Mouse (Mus musculus): ENCODE data around the gene Abcc3. TPM values are rescaled to one million over a fixed set of nuclear protein-coding genes. Genes with fewer than 3 reads are reported as not detected.
A peak's percentile ranks its signal among the peaks of the same experiment; 100 is the strongest.

Abcc3 gene
- polyA plus RNA-seq, 1 experiment from 2014 or later = 8.7 TPM

GRCm38 (mm10) chr11:94419004-94419727 lies 26.4 kb upstream of the Abcc3 start:
- Histone ChIP-seq H3K9ac (replicated peaks; ENCODE audit: low read depth) (no peak overlapping the region), H3K9me3 (ENCODE audit: low read length) (no peaks in the 10 kb centered on the region), H3K4me2 (replicated peaks; ENCODE audit: low read depth, low read length) (no peak overlapping the region), H3K36me3 (ENCODE audit: insufficient read depth, low read length) (no peaks in the 10 kb centered on the region), H3K4me1 (ENCODE audit: insufficient read depth, low read depth, low read length) (no peaks in the 10 kb centered on the region), H3K27me3 (replicated peaks; ENCODE audit: insufficient read depth, low read length) (no peaks in the 10 kb centered on the region), H3K27ac (ENCODE audit: low read length) (no peak overlapping the region), H3K4me3 (ENCODE audit: low read depth, low read length) (no peak overlapping the region)
- no peak for DNase-seq (ENCODE audit: low spot score)
- WGBS = 64% methylated on average over 10 of the region's 10 CpGs
- TF ChIP-seq CTCF (IDR thresholded peaks at IDR 0.05) (no peak), EP300 (IDR thresholded peaks at IDR 0.05) (no peak)
- ATAC-seq = no peak

DNA sequence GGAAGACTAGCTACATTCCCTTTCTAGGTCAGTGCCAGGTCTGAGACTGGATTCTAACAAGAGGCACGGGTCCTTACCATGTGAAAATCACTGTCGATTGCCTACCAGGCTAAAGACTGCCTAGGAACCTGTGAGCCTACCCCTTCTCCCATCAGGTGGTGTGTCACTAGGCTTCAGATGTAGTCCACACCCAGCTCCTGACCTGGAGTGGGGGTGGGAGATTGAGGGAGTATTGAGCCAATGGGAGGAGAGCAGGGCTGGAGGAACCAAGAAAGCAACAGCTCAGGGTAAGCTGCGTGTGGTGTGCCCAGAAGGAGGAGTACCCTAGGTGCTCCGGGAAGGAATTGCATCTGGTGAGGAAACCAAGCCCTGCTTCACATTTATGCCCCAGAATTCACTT lies 21.2 kb upstream of the Abcc3 start:
- H3K9me3 ChIP-seq (ENCODE audit: low read length) = no peaks in the 10 kb centered on the region
- H3K9ac ChIP-seq (replicated peaks; ENCODE audit: low read depth) = no peak overlapping the region
- no peak overlapping the region for H3K4me2 ChIP-seq (replicated peaks; ENCODE audit: low read depth, low read length)
- H3K4me3 ChIP-seq (ENCODE audit: low read depth, low read length) = no peak overlapping the region
- DNase-seq (ENCODE audit: low spot score) (peak; percentile 42), ATAC-seq (peak; percentile 73)
- H3K27ac ChIP-seq (ENCODE audit: low read length) = no peak overlapping the region
- TF ChIP-seq CTCF (IDR thresholded peaks at IDR 0.05) (no peak), EP300 (IDR thresholded peaks at IDR 0.05) (no peak)
- H3K27me3 ChIP-seq (replicated peaks; ENCODE audit: insufficient read depth, low read length) = no peaks in the 10 kb centered on the region
- H3K4me1 ChIP-seq (ENCODE audit: insufficient read depth, low read depth, low read length) = no peaks in the 10 kb centered on the region
- 35% methylated on average over 4 of the region's 4 CpGs for WGBS
- H3K36me3 ChIP-seq (ENCODE audit: insufficient read depth, low read length) = no peaks in the 10 kb centered on the region

DNA sequence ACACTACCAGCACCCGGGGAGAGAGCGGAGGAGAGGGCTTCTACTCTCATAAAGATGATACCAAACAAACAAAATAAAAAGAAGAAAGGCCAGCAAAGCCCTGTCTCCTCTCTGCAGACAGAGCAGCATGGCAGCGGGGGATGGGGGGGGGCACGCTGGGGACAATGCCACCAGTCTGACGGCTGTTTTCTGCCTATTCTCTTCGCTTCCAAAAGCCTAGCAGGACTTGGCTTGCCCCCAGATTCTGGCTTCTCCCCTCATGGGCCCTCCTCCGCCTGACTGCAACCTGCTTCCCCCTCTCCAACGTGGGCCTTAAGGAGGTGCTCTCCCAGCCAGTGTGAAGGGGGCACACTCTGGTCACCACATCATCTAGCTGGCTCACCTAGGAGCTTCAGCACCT lies 20.7 kb upstream of the Abcc3 start:
- Histone ChIP-seq H3K27ac (ENCODE audit: low read length) (no peak overlapping the region), H3K9me3 (ENCODE audit: low read length) (no peaks in the 10 kb centered on the region), H3K4me2 (replicated peaks; ENCODE audit: low read depth, low read length) (no peak overlapping the region), H3K27me3 (replicated peaks; ENCODE audit: insufficient read depth, low read length) (no peaks in the 10 kb centered on the region), H3K4me1 (ENCODE audit: insufficient read depth, low read depth, low read length) (no peaks in the 10 kb centered on the region), H3K36me3 (ENCODE audit: insufficient read depth, low read length) (no peaks in the 10 kb centered on the region), H3K9ac (replicated peaks; ENCODE audit: low read depth) (no peak overlapping the region), H3K4me3 (ENCODE audit: low read depth, low read length) (no peak overlapping the region)
- DNase-seq (ENCODE audit: low spot score) (no peak), ATAC-seq (no peak)
- no peak for TF ChIP-seq CTCF (IDR thresholded peaks at IDR 0.05)
- WGBS = 29% methylated on average over 8 of the region's 8 CpGs

DNA sequence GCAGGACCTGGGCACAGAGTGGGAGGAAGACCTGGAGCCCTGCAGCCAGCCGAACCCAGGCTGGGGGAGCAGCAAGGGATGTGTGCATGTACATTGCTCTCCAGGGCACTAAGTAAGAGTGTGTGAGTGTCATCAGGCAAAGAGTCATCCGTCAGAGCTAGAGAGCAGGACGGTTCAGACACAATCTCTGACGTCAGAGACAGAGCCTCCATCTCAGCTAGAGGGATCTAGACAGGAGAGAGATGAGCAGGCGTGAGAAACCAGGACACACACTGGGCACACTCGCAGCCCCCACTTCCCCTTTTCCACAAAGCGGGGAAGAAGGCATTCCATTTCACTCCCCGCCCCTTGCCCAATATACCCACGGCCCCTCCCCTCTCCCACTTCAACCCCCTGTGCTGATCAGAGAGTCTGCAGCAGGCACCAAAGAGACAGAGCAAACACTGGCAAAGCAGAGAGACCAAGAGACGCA lies 20.2 kb upstream of the Abcc3 start:
- Histone ChIP-seq H3K27ac (ENCODE audit: low read length) (no peak overlapping the region), H3K4me1 (ENCODE audit: insufficient read depth, low read depth, low read length) (no peaks in the 10 kb centered on the region), H3K4me3 (ENCODE audit: low read depth, low read length) (no peak overlapping the region), H3K9me3 (ENCODE audit: low read length) (no peaks in the 10 kb centered on the region), H3K36me3 (ENCODE audit: insufficient read depth, low read length) (no peaks in the 10 kb centered on the region), H3K9ac (replicated peaks; ENCODE audit: low read depth) (no peak overlapping the region), H3K27me3 (replicated peaks; ENCODE audit: insufficient read depth, low read length) (no peaks in the 10 kb centered on the region), H3K4me2 (replicated peaks; ENCODE audit: low read depth, low read length) (no peak overlapping the region)
- TF ChIP-seq EP300 (IDR thresholded peaks at IDR 0.05) (no peak), CTCF (IDR thresholded peaks at IDR 0.05) (no peak)
- ATAC-seq = peak; percentile 9
- no peak for DNase-seq (ENCODE audit: low spot score)
- WGBS = 28% methylated on average over 10 of the region's 10 CpGs

- DNase-seq (ENCODE audit: low spot score) = no peak
- TF ChIP-seq CTCF (IDR thresholded peaks at IDR 0.05) = no peak
- TF ChIP-seq EP300 (IDR thresholded peaks at IDR 0.05) = no peak
- Histone ChIP-seq H3K9ac (replicated peaks; ENCODE audit: low read depth) (no peak overlapping the region), H3K9me3 (ENCODE audit: low read length) (no peaks in the 10 kb centered on the region), H3K27ac (ENCODE audit: low read length) (no peak overlapping the region), H3K27me3 (replicated peaks; ENCODE audit: insufficient read depth, low read length) (no peaks in the 10 kb centered on the region), H3K36me3 (ENCODE audit: insufficient read depth, low read length) (no peaks in the 10 kb centered on the region), H3K4me3 (ENCODE audit: low read depth, low read length) (no peak overlapping the region), H3K4me1 (ENCODE audit: insufficient read depth, low read depth, low read length) (no peaks in the 10 kb centered on the region), H3K4me2 (replicated peaks; ENCODE audit: low read depth, low read length) (no peak overlapping the region)
- 13% methylated on average over 2 of the region's 2 CpGs for WGBS
- ATAC-seq = no peak
Observed at GRCm38 (mm10) chr11:94412562-94412961, 19.8 kb upstream of the Abcc3 start.

- Histone ChIP-seq H3K9ac (replicated peaks; ENCODE audit: low read depth) (no peak overlapping the region), H3K4me1 (ENCODE audit: insufficient read depth, low read depth, low read length) (peaks cover 3% of the 10 kb centered on the region; the same call in 1 of the 2 replicates), H3K4me3 (ENCODE audit: low read depth, low read length) (no peak overlapping the region), H3K4me2 (replicated peaks; ENCODE audit: low read depth, low read length) (no peak overlapping the region), H3K9me3 (ENCODE audit: low read length) (no peaks in the 10 kb centered on the region), H3K27me3 (replicated peaks; ENCODE audit: insufficient read depth, low read length) (no peaks in the 10 kb centered on the region), H3K36me3 (ENCODE audit: insufficient read depth, low read length) (no peaks in the 10 kb centered on the region), H3K27ac (ENCODE audit: low read length) (no peak overlapping the region)
- no peak for TF ChIP-seq EP300 (IDR thresholded peaks at IDR 0.05)
- TF ChIP-seq CTCF (IDR thresholded peaks at IDR 0.05) = no peak
- ATAC-seq (no peak), DNase-seq (ENCODE audit: low spot score) (no peak)
- WGBS = 60% methylated on average over 11 of the region's 11 CpGs
Observed at GRCm38 (mm10) chr11:94407803-94408321, 15.1 kb upstream of the Abcc3 start.
